Mouse (Mus musculus): ENCODE data around the gene Trim75.
A peak's percentile ranks its signal among the peaks of the same experiment; 100 is the strongest.
"Not testable (repeated sequence)": the region's sequence is repeated elsewhere in the genome, so short reads cannot be mapped to it uniquely, and the experiment has no call there.

The Trim75 gene

DNA sequence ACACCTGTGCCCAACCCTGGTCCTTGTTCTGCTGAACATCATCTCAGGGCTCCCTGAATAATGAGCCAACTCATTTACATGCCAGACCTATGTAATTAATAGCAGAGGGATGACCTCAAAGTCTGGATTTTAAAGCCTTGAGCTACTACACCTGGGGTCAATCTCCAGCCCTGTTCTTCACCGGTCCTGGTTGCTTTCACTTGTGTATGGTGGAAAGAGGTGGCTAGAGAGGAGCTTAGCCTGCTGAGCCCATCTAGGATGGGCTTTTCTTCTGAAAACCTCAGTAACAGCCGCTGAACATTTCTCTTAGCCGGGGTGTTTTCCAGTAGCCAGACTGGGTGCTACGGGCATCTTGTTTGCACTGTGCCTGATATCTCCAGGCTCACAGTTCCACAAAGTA is at the start of gene Trim75:
TSS of gene Trim75 (minus strand) at position 101 of the 400 bp plus-strand sequence.
- ATAC-seq (ENCODE audit: low TSS enrichment), result no peak

DNA sequence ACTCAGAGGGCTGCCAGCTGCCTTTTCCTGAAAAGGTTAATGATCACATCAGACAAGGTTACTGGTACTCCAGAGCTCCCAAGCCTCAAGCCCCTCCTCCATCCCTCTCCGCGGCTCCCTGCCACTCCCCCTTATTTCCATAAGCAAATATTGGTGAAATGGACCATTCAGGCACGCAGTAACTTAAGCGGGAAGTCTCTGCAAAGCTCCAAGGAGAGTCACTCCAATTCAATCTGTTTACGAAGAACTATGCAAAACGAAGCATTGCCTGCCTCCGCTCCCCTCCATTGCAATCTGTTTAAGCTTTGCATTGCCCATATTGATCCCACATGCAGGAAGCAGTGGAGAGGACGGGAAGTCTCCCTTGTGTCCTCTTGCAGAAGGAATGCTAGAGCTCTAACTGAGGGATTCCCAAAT is 49.5 kb upstream of the Trim75 start, which contains the start of gene Apela:
TSS of gene Apela (minus strand) at position 220 of the 417 bp plus-strand sequence.
- ATAC-seq (ENCODE audit: low TSS enrichment), result peak; percentile 47; the same call in 1 of the 2 replicates

GRCm38 (mm10) chr8:65034136-65034535 is 46.5 kb upstream of the Trim75 start:
- ATAC-seq (ENCODE audit: low TSS enrichment), result no peak

- no peak for ATAC-seq (ENCODE audit: low TSS enrichment)
These were observed 45.4 kb upstream of the Trim75 start for GRCm38 (mm10) chr8:65033056-65033455.

DNA sequence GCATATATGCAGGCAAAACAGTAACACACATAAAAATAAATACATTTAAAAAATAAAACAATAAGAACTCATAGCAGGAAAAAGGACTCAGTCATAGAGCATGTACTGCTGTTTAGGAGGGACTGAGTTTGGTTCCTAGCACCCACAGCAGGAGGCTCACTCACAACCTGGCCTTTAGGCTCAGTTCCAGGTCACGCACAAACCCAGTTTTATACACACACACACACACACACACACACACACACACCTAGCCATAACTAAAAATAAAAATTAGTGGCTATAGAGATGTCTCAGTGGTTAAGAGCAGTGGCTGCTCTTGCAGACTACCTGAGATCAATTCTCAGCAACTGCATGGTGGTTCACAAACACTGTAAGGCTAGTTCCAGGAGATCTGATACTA is 44.5 kb upstream of the Trim75 start:
- no peak for ATAC-seq (ENCODE audit: low TSS enrichment)

- ATAC-seq (ENCODE audit: low TSS enrichment), result no peak
These were observed 43.3 kb upstream of the Trim75 start for GRCm38 (mm10) chr8:65030735-65031485.

DNA sequence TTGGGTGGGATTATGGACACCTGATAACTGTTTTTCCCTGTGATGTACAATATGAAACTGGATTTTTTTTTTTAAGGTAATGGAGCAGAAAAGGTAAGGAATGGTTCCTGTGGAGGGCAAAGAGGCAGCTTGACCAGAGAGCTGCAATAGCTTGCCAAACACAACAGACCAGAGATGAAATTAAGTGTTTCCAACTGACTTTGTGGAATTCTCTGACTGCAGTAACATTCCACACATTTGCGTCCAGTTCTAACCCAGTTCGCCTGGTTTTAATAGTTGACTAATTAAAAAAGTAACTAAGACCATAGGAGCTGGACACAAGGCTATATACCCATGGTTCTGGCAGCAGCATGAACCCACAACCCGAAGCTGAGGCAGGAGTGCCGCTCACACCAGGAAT is 42.1 kb upstream of the Trim75 start:
- ATAC-seq (ENCODE audit: low TSS enrichment), result no peak

- ATAC-seq (ENCODE audit: low TSS enrichment), result no peak
These were observed 41.5 kb upstream of the Trim75 start for GRCm38 (mm10) chr8:65028959-65029686.

GRCm38 (mm10) chr8:65022485-65022884 is 34.9 kb upstream of the Trim75 start:
- peak; percentile 80 for ATAC-seq (ENCODE audit: low TSS enrichment)

DNA sequence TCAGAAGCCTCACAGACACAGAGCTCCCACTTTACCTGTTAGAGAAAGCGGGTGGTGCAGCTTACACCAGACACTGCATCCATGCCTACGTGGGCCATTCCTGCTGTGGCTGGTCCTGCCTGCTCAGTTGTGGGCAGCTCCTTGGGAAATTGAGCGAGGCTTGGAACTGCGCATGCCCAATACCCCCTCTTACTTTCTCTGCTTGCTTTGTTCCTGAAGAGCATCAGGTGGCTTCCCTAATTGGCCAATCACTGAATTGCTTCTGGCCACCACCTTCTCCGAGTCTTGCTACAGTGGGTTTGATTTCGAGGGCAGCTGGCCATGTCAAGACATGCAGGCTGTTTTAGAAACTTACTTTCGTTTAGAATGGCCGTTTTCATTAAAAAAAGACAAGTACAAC is 30.8 kb upstream of the Trim75 start, which contains the start of the genes Trim61 and Trim60:
TSS of gene Trim61 (minus strand) at position 101 of the 400 bp plus-strand sequence.
TSS of gene Trim60 (minus strand) at position 162 of the 400 bp plus-strand sequence.
- ATAC-seq (ENCODE audit: low TSS enrichment), result no peak

DNA sequence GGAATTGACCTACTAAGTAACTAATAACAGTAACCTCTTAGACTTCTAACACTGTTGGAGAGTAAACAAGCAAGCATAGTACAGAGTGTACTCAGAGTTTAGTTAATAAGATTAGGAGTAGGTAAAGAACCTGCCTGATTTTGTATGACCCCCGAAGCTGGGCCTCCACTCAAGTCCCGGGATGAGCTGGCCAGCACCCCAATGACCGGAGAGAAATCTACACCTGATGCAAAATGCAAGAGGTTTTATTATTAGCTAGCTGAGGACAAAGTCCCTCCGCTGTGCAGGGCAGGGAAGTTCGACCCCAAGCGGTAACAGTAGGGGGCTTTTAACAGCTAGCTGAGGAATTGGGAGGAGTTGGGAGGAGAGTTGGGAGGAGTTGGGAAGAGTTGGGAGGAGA is 20.0 kb upstream of the Trim75 start:
- ATAC-seq (ENCODE audit: low TSS enrichment), result not testable (repeated sequence)

- no peak for ATAC-seq (ENCODE audit: low TSS enrichment)
These were observed 11.3 kb upstream of the Trim75 start for GRCm38 (mm10) chr8:64998806-64999365.

- no peak for ATAC-seq (ENCODE audit: low TSS enrichment)
These were observed 4.3 kb downstream of the Trim75 start for GRCm38 (mm10) chr8:64983150-64983897.

GRCm38 (mm10) chr8:64962836-64963235 is 24.8 kb downstream of the Trim75 start:
- ATAC-seq (ENCODE audit: low TSS enrichment), result peak; percentile 70; the same call in 1 of the 2 replicates

DNA sequence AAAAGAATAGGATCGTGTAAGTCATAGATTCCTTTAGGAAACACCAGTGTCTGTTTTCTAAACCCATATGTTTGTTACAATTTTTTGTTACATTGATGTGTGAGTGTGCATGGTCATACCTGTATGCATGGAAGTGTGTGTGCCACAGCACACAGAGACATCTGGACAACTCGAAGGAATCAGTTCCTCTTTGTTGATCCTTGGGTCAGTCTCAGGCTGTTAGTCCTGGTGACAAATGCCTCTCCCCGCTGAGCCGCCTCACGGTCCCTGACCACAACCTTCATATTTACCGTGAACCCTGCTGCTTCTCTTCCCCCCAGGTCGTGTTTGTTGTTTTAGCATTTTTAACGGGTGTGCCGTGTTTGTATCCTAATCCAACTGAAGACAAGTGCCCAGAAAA is 28.6 kb downstream of the Trim75 start:
- ATAC-seq (ENCODE audit: low TSS enrichment), result no peak

DNA sequence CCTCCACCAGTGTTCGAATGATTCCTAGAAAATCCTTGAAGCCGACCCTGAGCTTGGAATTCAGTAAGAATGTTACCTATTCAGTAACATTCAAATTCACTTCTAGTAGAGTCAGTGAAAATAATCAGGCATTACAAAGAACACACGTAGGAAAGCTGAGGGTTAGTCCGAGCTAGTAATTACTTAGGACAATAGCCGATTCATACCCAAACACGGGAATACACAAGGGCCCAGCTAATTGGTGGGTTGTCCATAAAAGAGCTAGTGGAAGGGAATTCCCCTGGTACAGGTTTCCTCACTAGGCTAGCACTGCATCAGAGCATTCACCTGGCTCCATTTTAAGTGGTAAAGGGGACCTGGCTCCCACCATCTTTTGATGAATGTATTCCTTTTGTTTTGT is 35.5 kb downstream of the Trim75 start:
- ATAC-seq (ENCODE audit: low TSS enrichment), result no peak

DNA sequence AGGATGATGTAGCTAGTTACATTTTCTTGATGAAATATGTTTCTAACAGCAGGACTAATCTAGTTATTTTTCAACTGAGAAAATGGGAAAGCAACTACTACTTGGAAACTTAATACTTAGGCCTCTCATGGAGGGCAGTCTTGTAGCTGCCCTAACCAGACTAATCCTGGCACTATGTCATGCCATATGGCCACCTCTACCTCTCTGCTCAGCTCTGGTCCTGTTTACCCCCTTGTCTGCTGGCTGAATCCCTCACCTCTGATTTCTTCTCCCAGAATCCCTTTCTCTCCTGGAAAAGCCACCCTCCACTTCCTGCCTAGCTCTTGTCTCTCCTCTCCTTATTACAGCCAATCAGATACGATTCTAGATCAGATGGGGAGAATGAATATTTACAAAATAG is 39.3 kb downstream of the Trim75 start:
- ATAC-seq (ENCODE audit: low TSS enrichment), result no peak

DNA sequence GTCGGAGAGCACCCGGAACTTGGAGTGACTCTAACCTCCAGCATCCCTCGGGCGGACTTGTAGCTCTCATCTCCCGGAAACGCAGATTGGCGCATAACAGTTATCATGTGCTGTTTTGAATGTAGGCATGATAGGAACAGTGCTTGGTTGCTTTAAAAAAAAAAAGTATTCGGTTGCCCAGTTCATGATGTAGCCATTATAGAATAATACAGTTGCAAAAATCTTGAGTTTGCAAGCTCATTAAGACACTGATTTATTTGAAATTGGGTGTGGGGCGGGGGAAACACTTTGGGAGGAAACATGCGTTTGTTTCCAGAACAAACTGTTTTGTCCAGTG is 40.0 kb downstream of the Trim75 start:
- no peak for ATAC-seq (ENCODE audit: low TSS enrichment)

- ATAC-seq (ENCODE audit: low TSS enrichment), result peak; percentile 86
These were observed 40.6 kb downstream of the Trim75 start, which contains the start of gene Tmem192 for GRCm38 (mm10) chr8:64946820-64947697. Tmem192 (plus strand) TSS chr8:64947185.

DNA sequence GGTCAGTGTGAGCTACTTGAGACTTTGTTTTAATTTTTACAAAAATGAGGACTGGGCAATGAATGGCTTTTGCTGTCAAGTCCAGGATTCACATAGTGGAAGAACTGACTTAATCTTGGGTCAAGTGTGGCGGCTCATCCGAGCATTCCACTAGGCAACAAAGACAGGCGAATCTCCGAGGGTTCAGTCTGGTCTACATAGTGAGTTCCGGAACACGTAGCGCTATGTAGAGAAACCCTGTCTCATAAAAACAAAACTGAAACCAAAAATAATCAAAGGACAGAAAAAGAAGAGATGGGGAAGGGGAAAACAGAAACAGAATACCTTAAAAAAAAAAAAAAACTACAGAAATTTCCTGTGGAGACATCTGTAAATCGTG is 41.2 kb downstream of the Trim75 start:
- no peak for ATAC-seq (ENCODE audit: low TSS enrichment)

DNA sequence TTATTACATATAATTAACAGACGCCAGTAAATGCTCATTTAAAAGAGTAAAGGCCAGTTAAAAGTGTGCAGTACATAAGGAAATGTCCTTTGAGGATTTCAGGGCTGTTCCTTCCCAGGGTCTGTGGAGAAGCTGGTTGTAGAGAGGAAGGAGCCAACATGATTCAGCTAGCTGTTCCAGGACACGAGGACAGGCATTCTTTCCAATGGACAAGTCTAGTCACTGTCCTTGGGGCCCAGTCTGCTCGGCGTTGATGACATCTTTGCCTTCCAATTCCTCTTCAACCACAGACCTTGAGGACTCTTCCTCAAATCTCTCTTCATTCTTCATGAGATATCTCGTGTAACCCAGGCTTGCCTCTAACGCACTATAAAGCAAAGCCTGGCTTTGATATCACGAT is 42.0 kb downstream of the Trim75 start:
- no peak for ATAC-seq (ENCODE audit: low TSS enrichment)
